Mouse (Mus musculus) CH12.LX (cell line): Measurements from ENCODE around the gene Gm20716. TPM values are rescaled to one million over a fixed set of nuclear protein-coding genes. Genes with fewer than 3 reads are reported as not detected.

Source experiments
- DNase-seq: peaks from one replicate; pipeline ENCODE4 v3.0.0-alpha.2; 2013; ENCODE audit errors: extremely low read depth
- H3K27ac ChIP-seq: 2 replicates; pipeline ENCODE4 v1.5.1; 2012; ENCODE audit warnings: low read depth, mild to moderate bottlenecking, control low read depth, moderate library complexity; ENCODE audit not compliant: insufficient read depth
- H3K27me3 ChIP-seq: replicated peaks from 2 replicates; pipeline ENCODE3; 2012; ENCODE audit warnings: inconsistent platforms
- H3K36me3 ChIP-seq, 2 experiments: replicated peaks in 1 of 2; 2 replicates each; pipeline versions ENCODE3 to v1.6.1; 2012; ENCODE audit warnings: inconsistent platforms in 1 of 2, low read length in 1 of 2, mild to moderate bottlenecking in 1 of 2, mixed read lengths in 1 of 2, moderate library complexity in 1 of 2; ENCODE audit not compliant: control insufficient read depth in 1 of 2, insufficient read depth in 1 of 2
- H3K4me1 ChIP-seq, 2 experiments: 2 replicates each; pipeline ENCODE4 v1.6.1; 2012; ENCODE audit warnings: inconsistent platforms in 1 of 2, moderate library complexity in 1 of 2; ENCODE audit not compliant: insufficient read depth in 2 of 2, control insufficient read depth in 1 of 2
- H3K4me2 ChIP-seq: 2 replicates; pipeline ENCODE4 v1.6.1; 2012; ENCODE audit warnings: low read depth, mild to moderate bottlenecking, control low read depth; ENCODE audit not compliant: poor library complexity, insufficient read depth, severe bottlenecking
- H3K4me3 ChIP-seq, 3 experiments: fragments of 150-350 bp in 1 of 3; sonication (generic) in 1 of 3; replicated peaks in 1 of 3; 2 replicates each; pipeline versions ENCODE3 to v1.5.1; 2011 to 2012; ENCODE audit warnings: low read depth in 2 of 3, low read length in 2 of 3, mild to moderate bottlenecking in 2 of 3, moderate library complexity in 2 of 3, control low read depth in 1 of 3, improper control_type of control experiment in 1 of 3, inconsistent platforms in 1 of 3, mixed read lengths in 1 of 3; ENCODE audit not compliant: poor library complexity in 1 of 3
- H3K79me2 ChIP-seq: replicated peaks from 2 replicates; pipeline ENCODE4 v1.6.1; 2012; ENCODE audit warnings: mild to moderate bottlenecking, moderate library complexity; ENCODE audit not compliant: control insufficient read depth, poor library complexity, insufficient read depth, severe bottlenecking; ENCODE audit errors: extremely low read depth
- H3K9ac ChIP-seq: 2 replicates; pipeline ENCODE4 v1.6.1; 2012; ENCODE audit warnings: low read depth, mild to moderate bottlenecking, control low read depth, moderate library complexity; ENCODE audit not compliant: insufficient read depth
- H3K9me3 ChIP-seq: replicated peaks from 2 replicates; pipeline ENCODE3; 2012; ENCODE audit warnings: low read length, inconsistent platforms, mixed read lengths
- BHLHE40 ChIP-seq: IDR thresholded peaks from 2 replicates; pipeline ENCODE4 v1.6.1; 2011; ENCODE audit warnings: mild to moderate bottlenecking, low read depth, low read length, improper control_type of control experiment
- CHD1 ChIP-seq: IDR thresholded peaks from 2 replicates; pipeline ENCODE4 v1.6.1; 2012; ENCODE audit warnings: low read depth, low read length, improper control_type of control experiment, inconsistent platforms
- CHD2 ChIP-seq: IDR thresholded peaks from 2 replicates; pipeline ENCODE4 v1.6.1; 2011; ENCODE audit warnings: low read length, improper control_type of control experiment
- CTCF ChIP-seq, 2 experiments: IDR thresholded peaks in 1 of 2; conservative IDR thresholded peaks in 1 of 2; 2 replicates each; pipeline ENCODE4 v1.5.1; 2011 to 2012; ENCODE audit warnings: low read depth in 2 of 2, low read length in 2 of 2, improper control_type of control experiment in 1 of 2, inconsistent platforms in 1 of 2, mild to moderate bottlenecking in 1 of 2, moderate library complexity in 1 of 2
- E2F4 ChIP-seq: IDR thresholded peaks from 2 replicates; pipeline ENCODE4 v1.6.1; 2011; ENCODE audit warnings: low read depth, low read length, improper control_type of control experiment; ENCODE audit not compliant: insufficient replicate concordance
- ELF1 ChIP-seq: IDR thresholded peaks from 2 replicates; pipeline ENCODE4 v1.6.1; 2014; ENCODE audit warnings: low read depth, mild to moderate bottlenecking, inconsistent platforms, low read length, improper control_type of control experiment
- EP300 ChIP-seq: IDR thresholded peaks from 2 replicates; pipeline ENCODE4 v1.6.1; 2011; ENCODE audit warnings: low read length, improper control_type of control experiment
- ETS1 ChIP-seq: conservative IDR thresholded peaks from 2 replicates; pipeline ENCODE4 v1.6.1; 2012; ENCODE audit warnings: low read depth, mild to moderate bottlenecking, inconsistent platforms, low read length, improper control_type of control experiment, moderate library complexity
- GABPA ChIP-seq: IDR thresholded peaks from 2 replicates; pipeline ENCODE4 v1.6.1; 2012; ENCODE audit warnings: low read depth, low read length, improper control_type of control experiment, inconsistent platforms; ENCODE audit not compliant: insufficient replicate concordance
- HCFC1 ChIP-seq: IDR thresholded peaks from 2 replicates; pipeline ENCODE4 v1.6.1; 2012; ENCODE audit warnings: low read depth, mild to moderate bottlenecking, inconsistent platforms, low read length, improper control_type of control experiment
- IRF4 ChIP-seq: IDR thresholded peaks from 2 replicates; pipeline ENCODE4 v1.6.1; 2014; ENCODE audit warnings: low read depth, mild to moderate bottlenecking, inconsistent platforms, low read length, improper control_type of control experiment
- JUN ChIP-seq: IDR thresholded peaks from 2 replicates; pipeline ENCODE4 v1.6.1; 2011; ENCODE audit warnings: low read depth, mild to moderate bottlenecking, low read length, improper control_type of control experiment, moderate library complexity; ENCODE audit not compliant: insufficient read depth
- JUND ChIP-seq: conservative IDR thresholded peaks from 2 replicates; pipeline ENCODE4 v1.6.1; 2011; ENCODE audit warnings: low read depth, low read length, improper control_type of control experiment
- KAT2A ChIP-seq: IDR thresholded peaks from 2 replicates; pipeline ENCODE4 v1.6.1; 2012; ENCODE audit warnings: low read length, improper control_type of control experiment, inconsistent platforms; ENCODE audit not compliant: insufficient replicate concordance
- MAX ChIP-seq: IDR thresholded peaks from 2 replicates; pipeline ENCODE4 v1.6.1; 2011; ENCODE audit warnings: low read length, improper control_type of control experiment
- MAZ ChIP-seq: IDR thresholded peaks from 2 replicates; pipeline ENCODE4 v1.6.1; 2012; ENCODE audit warnings: low read depth, mild to moderate bottlenecking, inconsistent platforms, low read length, improper control_type of control experiment, moderate library complexity
- MEF2A ChIP-seq: IDR thresholded peaks from 2 replicates; pipeline ENCODE4 v1.6.1; 2014; ENCODE audit warnings: low read depth, mild to moderate bottlenecking, inconsistent platforms, low read length, improper control_type of control experiment, borderline replicate concordance
- MXI1 ChIP-seq: IDR thresholded peaks from 2 replicates; pipeline ENCODE4 v1.6.1; 2011; ENCODE audit warnings: mild to moderate bottlenecking, low read depth, low read length, improper control_type of control experiment
- MYC ChIP-seq: IDR thresholded peaks from 2 replicates; pipeline ENCODE4 v1.6.1; 2011; ENCODE audit warnings: low read depth, mild to moderate bottlenecking, improper control_type of control experiment, low read length
- NELFE ChIP-seq: IDR thresholded peaks from 2 replicates; pipeline ENCODE4 v1.6.1; 2011; ENCODE audit warnings: low read depth, low read length, improper control_type of control experiment
- NRF1 ChIP-seq: IDR thresholded peaks from 2 replicates; pipeline ENCODE4 v1.6.1; 2014; ENCODE audit warnings: low read depth, mild to moderate bottlenecking, inconsistent platforms, low read length, improper control_type of control experiment, moderate library complexity
- PAX5 ChIP-seq: IDR thresholded peaks from 2 replicates; pipeline ENCODE4 v1.6.1; 2012; ENCODE audit warnings: low read length, inconsistent platforms, mixed read lengths
- POLR2A ChIP-seq: IDR thresholded peaks from 2 replicates; pipeline ENCODE4 v1.6.1; 2011; ENCODE audit warnings: low read depth, mild to moderate bottlenecking, improper control_type of control experiment, low read length
- RAD21 ChIP-seq: IDR thresholded peaks from 2 replicates; pipeline ENCODE4 v1.6.1; 2011; ENCODE audit warnings: low read depth, mild to moderate bottlenecking, low read length, improper control_type of control experiment, moderate library complexity
- RCOR1 ChIP-seq: conservative IDR thresholded peaks from 2 replicates; pipeline ENCODE4 v1.6.1; 2012; ENCODE audit warnings: low read depth, mild to moderate bottlenecking, inconsistent platforms, low read length, improper control_type of control experiment
- SIN3A ChIP-seq: IDR thresholded peaks from 2 replicates; pipeline ENCODE4 v1.6.1; 2012; ENCODE audit warnings: low read length, improper control_type of control experiment, inconsistent platforms
- SMC3 ChIP-seq: IDR thresholded peaks from 2 replicates; pipeline ENCODE4 v1.6.1; 2011; ENCODE audit warnings: low read depth, low read length, improper control_type of control experiment
- TBP ChIP-seq: conservative IDR thresholded peaks from 2 replicates; pipeline ENCODE4 v1.6.1; 2011; ENCODE audit warnings: low read depth, low read length, improper control_type of control experiment
- TCF12 ChIP-seq: IDR thresholded peaks from 2 replicates; pipeline ENCODE4 v1.6.1; 2014; ENCODE audit warnings: low read depth, mild to moderate bottlenecking, inconsistent platforms, low read length, improper control_type of control experiment
- UBTF ChIP-seq: IDR thresholded peaks from 2 replicates; pipeline ENCODE4 v1.6.1; 2012; ENCODE audit warnings: low read depth, mild to moderate bottlenecking, inconsistent platforms, low read length, improper control_type of control experiment, moderate library complexity
- USF1 ChIP-seq: IDR thresholded peaks from 2 replicates; pipeline ENCODE4 v1.6.1; 2014; ENCODE audit warnings: low read depth, mild to moderate bottlenecking, inconsistent platforms, low read length, improper control_type of control experiment
- USF2 ChIP-seq: conservative IDR thresholded peaks from 2 replicates; pipeline ENCODE4 v1.6.1; 2011; ENCODE audit warnings: low read depth, low read length, improper control_type of control experiment
- ZC3H11A ChIP-seq: IDR thresholded peaks from 2 replicates; pipeline ENCODE4 v1.6.1; 2012; ENCODE audit warnings: low read depth, mild to moderate bottlenecking, inconsistent platforms, low read length, improper control_type of control experiment
- ZKSCAN1 ChIP-seq: IDR thresholded peaks from 2 replicates; pipeline ENCODE4 v1.6.1; 2012; ENCODE audit warnings: low read depth, inconsistent platforms, low read length, improper control_type of control experiment, borderline replicate concordance
- ZMIZ1 ChIP-seq: IDR thresholded peaks from 2 replicates; pipeline ENCODE4 v1.6.1; 2012; ENCODE audit warnings: low read depth, mild to moderate bottlenecking, inconsistent platforms, low read length, improper control_type of control experiment
- dilution Hi-C: fragments of 300-500 bp; cut with MboI; formaldehyde crosslinking; loops from 2 replicates; pipeline ENCODE4 v1.14.3; 2020; ENCODE audit warnings: low sequenced_read_pairs; ENCODE audit not compliant: extremely low pct_unique_long_range_greater_than_20kb, extremely low pct_ligation_motif_present
- in situ Hi-C: fragments of 300-500 bp; cut with MboI; formaldehyde crosslinking; loops from 3 replicates; pipeline ENCODE4 v1.14.3; 2019; ENCODE audit warnings: low sequenced_read_pairs, low pct_ligation_motif_present, low pct_unique_long_range_greater_than_20kb, mixed read lengths
- polyA plus RNA-seq: library from polyadenylated mRNA; unstranded; fragments of >175 nt; gene quantifications from 2 replicates; pipeline ENCODE4 v1.2.1, GENCODE M21; 2012; ENCODE audit warnings: low read depth; ENCODE audit not compliant: insufficient read length
- total RNA-seq, 2 experiments: library from RNA; depleted of rRNA; stranded (reverse); fragments of 300-350 nt in 1 of 2; fragments of >200 nt in 1 of 2; gene quantifications; 2 replicates each; pipeline ENCODE4 v1.2.3; 2012 to 2014

The Gm20716 gene
- total and polyA plus RNA-seq, 3 experiments, result 27.8 to 34.8 (median 28.6) TPM

- H3K27ac ChIP-seq, result no peak overlapping the region
- in situ Hi-C loops, result no loop called here
- H3K4me1 ChIP-seq, result peaks cover 8 to 37% of the 10 kb centered on the region in 2 experiments
Observed at GRCm38 (mm10) chr2:168154090-168154881, 75.9 kb downstream of the Gm20716 start.

GRCm38 (mm10) chr2:168149241-168149640, 80.9 kb downstream of the Gm20716 start:
- H3K4me3 ChIP-seq, result no peak overlapping the region
- H3K36me3 ChIP-seq, result peaks cover 0 to 18% of the 10 kb centered on the region in 2 experiments
- H3K4me2 ChIP-seq, result no peak overlapping the region
- in situ Hi-C loops (no loop called here), dilution Hi-C loops (no loop called here)
- H3K4me1 ChIP-seq, result peaks cover 0 to 25% of the 10 kb centered on the region in 2 experiments; a peak in 3 of 4 replicates
- TF ChIP-seq NRF1 (no peak), IRF4 (no peak)
- H3K27me3 ChIP-seq, result no peaks in the 10 kb centered on the region
- H3K9ac ChIP-seq, result no peak overlapping the region
- no peak for DNase-seq
- no peaks in the 10 kb centered on the region for H3K79me2 ChIP-seq
- H3K9me3 ChIP-seq, result no peaks in the 10 kb centered on the region
- no peak overlapping the region for H3K27ac ChIP-seq

More at GRCm38 (mm10) chr2:168154090-168154881, 75.9 kb downstream of the Gm20716 start:
- peaks cover 0 to 13% of the 10 kb centered on the region in 2 experiments for H3K36me3 ChIP-seq
- TF ChIP-seq HCFC1, result peak; percentile 63
- TF ChIP-seq RCOR1, result no peak
- TF ChIP-seq E2F4, result no peak
- peak; percentile 36 for TF ChIP-seq ETS1
- peak; percentile 58 for TF ChIP-seq BHLHE40
- no peak for TF ChIP-seq JUN
- TF ChIP-seq SIN3A, result peak; percentile 63; the same call in 1 of the 2 replicates
- TF ChIP-seq MEF2A, result peak; percentile 86
- TF ChIP-seq ELF1, result peak; percentile 74
- peak; percentile 66 for TF ChIP-seq ZMIZ1
- peak; percentile 55 to 86 for TF ChIP-seq CTCF (conservative IDR thresholded peaks at IDR 0.05 in 1 of 2, IDR thresholded peaks at IDR 0.05 in 1 of 2; ENCODE audit: low read depth in 2 of 2, low read length in 2 of 2)
- TF ChIP-seq ZKSCAN1, result 0 out of 2 replicates have a peak, but pooled peaks have one; percentile 9
- TF ChIP-seq USF2, result no peak
- TF ChIP-seq PAX5, result no peak
- TF ChIP-seq CHD2, result peak; percentile 93
- TF ChIP-seq NELFE, result peak; percentile 74
- peak; percentile 81 for TF ChIP-seq POLR2A
- TF ChIP-seq UBTF, result no peak
- no peak for TF ChIP-seq USF1
- TF ChIP-seq JUND, result no peak
- peak; percentile 60 for TF ChIP-seq RAD21
- TF ChIP-seq NRF1, result peak; percentile 24; the same call in 1 of the 2 replicates
- no peak for TF ChIP-seq CHD1
- TF ChIP-seq SMC3, result peak; percentile 53
- TF ChIP-seq ZC3H11A, result no peak
- peak; percentile 49; the same call in 1 of the 2 replicates for TF ChIP-seq MXI1
- TF ChIP-seq TBP, result 0 out of 2 replicates have a peak, but pooled peaks have one; percentile 58
- TF ChIP-seq MAZ, result peak; percentile 97
- TF ChIP-seq GABPA, result no peak
- TF ChIP-seq MAX, result peak; percentile 68; the same call in 1 of the 2 replicates
- TF ChIP-seq KAT2A, result no peak
- peak; percentile 70; the same call in 1 of the 2 replicates for TF ChIP-seq IRF4
- peak; percentile 70 for TF ChIP-seq TCF12
- no peak; the same call in 1 of the 2 replicates for TF ChIP-seq EP300
- TF ChIP-seq MYC, result peak; percentile 14
- TF ChIP-seq, all 38 proteins: peak for 22
- peak; percentile 98 for DNase-seq
- Histone ChIP-seq H3K79me2 (no peaks in the 10 kb centered on the region), H3K27me3 (no peaks in the 10 kb centered on the region), H3K9me3 (no peaks in the 10 kb centered on the region), H3K9ac (peak overlapping the region; percentile 36), H3K4me2 (peak overlapping the region; percentile 53), H3K4me3 (peak overlapping the region; percentile 20 to 68 (median 44))
- dilution Hi-C loops, result no loop called here
